Mouse (Mus musculus): Measurements from ENCODE around the gene A730009L09Rik.

Gene A730009L09Rik

DNA sequence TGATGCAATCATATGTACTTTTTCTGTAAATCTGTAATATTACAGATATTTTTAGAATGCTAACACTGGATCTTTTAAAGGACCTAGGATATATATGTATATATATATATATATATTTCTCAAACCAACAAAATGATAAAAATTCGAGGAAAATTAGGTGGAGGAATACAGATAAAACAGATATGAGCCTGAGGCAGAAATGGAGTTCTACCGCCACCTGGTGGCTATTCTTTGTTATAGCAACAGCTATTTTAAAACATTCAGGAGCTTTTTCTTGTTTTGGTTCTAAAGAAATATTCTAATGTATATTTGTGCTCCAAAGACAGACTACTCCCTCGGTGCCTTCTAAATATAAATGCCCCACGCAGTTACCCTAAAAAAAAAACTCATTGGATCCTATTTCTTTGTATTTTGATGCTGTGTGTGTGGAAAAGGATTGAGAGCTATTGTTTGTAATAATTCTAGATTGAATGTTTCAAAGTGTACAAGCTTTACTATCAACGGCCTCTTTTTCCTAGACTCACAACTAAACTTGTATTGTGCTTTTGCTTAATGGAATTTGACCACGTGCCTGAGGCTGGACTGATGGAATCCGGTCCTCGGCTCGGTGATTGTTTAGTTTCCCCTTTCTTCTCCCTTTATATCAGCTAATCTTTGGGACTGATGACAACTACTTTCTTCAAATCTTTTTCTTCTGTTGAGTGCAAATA lies 44.8 kb downstream of the A730009L09Rik start:
- 8% methylated on average over 9 of the region's 9 CpGs for WGBS

DNA sequence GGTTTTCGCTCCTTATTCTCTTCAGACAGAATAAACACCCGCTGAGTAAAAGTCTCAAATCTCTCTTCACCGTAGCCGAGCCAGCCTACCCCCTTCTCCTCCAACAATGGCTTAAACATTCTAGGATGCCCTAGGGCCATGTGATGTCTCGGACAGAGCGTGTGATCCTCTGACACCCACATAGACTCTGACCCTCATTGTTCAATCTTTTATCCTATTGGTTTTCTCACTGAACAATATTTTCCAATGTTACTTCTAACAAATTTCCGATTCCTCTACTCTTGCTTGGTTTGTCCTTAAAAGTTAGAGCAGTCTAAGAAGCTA lies 45.3 kb downstream of the A730009L09Rik start:
- WGBS = 49% methylated on average over 7 of the region's 7 CpGs

All from cerebral cortex, adult 2 months (tissue).